Mouse (Mus musculus) megakaryocyte, embryonic 14.5 days (primary cell): Measurements from ENCODE around the gene Ptbp3.

Experiments used
- FLI1 ChIP-seq: IDR thresholded peaks from 2 replicates; pipeline ENCODE4 v1.6.1; 2012; ENCODE audit warnings: low read length, inconsistent platforms, mixed read lengths
- GATA1 ChIP-seq: IDR thresholded peaks from 3 replicates; pipeline ENCODE4 v1.6.1; 2012; ENCODE audit warnings: mixed read lengths, low read length, inconsistent platforms, borderline replicate concordance

DNA sequence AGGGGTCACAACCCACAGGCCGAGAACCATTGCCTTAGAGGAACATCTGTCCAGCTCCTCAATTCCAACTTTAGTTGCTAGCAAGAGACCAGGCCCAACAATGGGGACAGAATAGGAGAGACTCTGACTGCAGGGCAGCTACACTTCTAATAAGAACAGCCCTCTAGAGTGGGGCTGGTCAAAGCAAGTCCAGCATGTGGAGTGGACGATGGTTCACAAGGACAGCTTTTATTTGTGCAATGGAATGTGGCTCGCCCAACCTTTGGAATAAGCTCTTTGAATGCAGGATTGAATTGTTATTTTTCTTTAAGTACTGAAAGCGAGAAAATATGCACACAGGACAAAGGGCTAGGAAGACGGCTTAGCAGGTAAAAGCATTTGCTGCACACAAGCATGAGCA lies 122.7 kb downstream of the Ptbp3 start:
- TF ChIP-seq FLI1 (no peak), GATA1 (no peak)
